Mouse (Mus musculus): Measurements from ENCODE around the gene Gm3646. TPM values are rescaled to one million over a fixed set of nuclear protein-coding genes. Genes with fewer than 3 reads are reported as not detected.

Gm3646 gene
- total and polyA plus RNA-seq, 2 experiments from 2014 or later, result 3.7 to 17.4 TPM

DNA sequence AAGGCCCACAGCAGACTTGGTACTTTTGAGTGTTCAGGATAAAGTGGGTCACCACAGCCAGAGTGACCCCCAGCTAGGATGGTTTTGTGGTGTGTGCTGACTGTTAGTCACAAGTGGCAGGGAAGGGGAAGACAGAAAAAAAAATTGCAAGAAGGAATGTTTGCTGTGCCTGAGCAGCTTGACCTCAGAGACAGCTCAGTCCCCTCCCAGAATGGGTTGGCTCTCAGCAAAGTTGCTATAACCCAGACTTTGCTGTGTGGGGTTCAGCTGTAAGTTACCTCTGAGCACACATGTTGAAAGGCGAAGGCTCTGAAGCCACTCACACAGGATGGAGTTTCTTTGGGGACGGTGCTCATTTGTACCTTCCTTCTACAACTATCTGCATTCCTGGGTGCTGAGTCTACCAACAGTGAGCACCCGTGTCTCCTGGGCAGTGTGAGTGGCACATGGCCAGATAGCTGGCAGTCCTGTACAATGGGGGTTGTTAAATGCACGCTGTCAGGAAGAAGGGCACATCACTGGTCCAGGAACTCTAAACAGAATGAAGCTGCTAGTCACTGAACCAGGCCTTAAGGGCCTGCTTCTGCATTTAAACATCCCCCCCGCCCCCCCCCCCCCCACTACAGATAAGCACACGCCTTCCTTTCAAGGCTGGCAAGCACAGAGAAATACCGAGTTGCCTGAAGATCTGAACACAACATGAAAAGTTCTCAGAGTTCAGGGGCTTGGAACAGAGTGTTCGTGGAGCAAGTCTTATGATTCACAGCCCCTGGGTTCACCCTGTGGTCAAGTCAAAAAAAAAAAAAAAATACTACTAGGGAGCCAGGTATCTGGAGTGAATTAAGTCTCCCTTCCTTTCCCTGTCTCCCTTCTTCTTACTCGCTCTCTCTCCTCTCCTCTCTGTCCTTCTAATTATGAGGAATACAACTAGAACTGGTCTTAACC lies 45.6 kb downstream of the Gm3646 start:
- Histone ChIP-seq H3K4me3 (ENCODE audit: low read depth, low read length) (no peak overlapping the region), H3K9ac (replicated peaks; ENCODE audit: low read depth, low read length) (no peak overlapping the region), H3K4me1 (ENCODE audit: control insufficient read depth, insufficient read depth) (peaks cover 34% of the 10 kb centered on the region), H3K9me3 (replicated peaks; ENCODE audit: control insufficient read depth, low read length) (no peaks in the 10 kb centered on the region), H3K4me2 (ENCODE audit: low read depth, low read length) (no peak overlapping the region), H3K27ac (ENCODE audit: low read depth) (peak overlapping the region; percentile 27; the same call in 1 of the 2 replicates), H3K36me3 (replicated peaks; ENCODE audit: control insufficient read depth, insufficient read depth, low read length) (no peaks in the 10 kb centered on the region), H3K27me3 (ENCODE audit: control insufficient read depth, insufficient read depth, low read length) (no peaks in the 10 kb centered on the region)
- ATAC-seq (ENCODE audit: insufficient read depth, low read depth) (peak; percentile 18; the same call in 1 of the 2 replicates), DNase-seq (ENCODE audit: low spot score) (no peak)
- WGBS, result 27% methylated on average over 9 of the region's 9 CpGs
- TF ChIP-seq EP300 (IDR thresholded peaks at IDR 0.05; ENCODE audit: low read depth) (no peak), CTCF (IDR thresholded peaks at IDR 0.05; ENCODE audit: low read depth) (no peak)

DNA sequence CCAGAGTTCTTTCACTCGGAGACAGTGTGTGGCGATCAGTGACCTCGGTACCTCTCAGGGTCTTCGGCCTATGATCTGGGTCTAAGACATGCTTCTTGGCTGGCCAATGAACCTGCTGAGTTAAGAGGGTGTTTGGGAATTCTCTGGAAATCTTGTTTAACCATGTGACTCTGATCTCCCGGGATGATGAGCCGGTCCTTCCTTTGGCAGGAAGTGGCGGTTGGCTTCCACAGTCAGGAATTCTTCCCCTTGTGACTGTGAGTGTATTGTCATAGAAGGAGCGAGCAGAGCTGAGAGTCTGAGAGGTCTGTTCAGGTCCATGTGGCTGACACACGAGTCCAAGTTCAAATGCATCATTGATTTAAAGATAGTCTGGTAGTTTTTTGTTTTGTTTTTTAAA lies 46.9 kb downstream of the Gm3646 start:
- ATAC-seq (ENCODE audit: insufficient read depth, low read depth), result no peak
- H3K4me2 ChIP-seq (ENCODE audit: low read depth, low read length), result no peak overlapping the region
- H3K9ac ChIP-seq (replicated peaks; ENCODE audit: low read depth, low read length), result no peak overlapping the region
- H3K27me3 ChIP-seq (ENCODE audit: control insufficient read depth, insufficient read depth, low read length), result no peaks in the 10 kb centered on the region
- WGBS, result 62% methylated on average over 9 of the region's 9 CpGs
- DNase-seq (ENCODE audit: low spot score), result peak; percentile 44
- H3K4me1 ChIP-seq (ENCODE audit: control insufficient read depth, insufficient read depth), result peaks cover 39% of the 10 kb centered on the region
- H3K36me3 ChIP-seq (replicated peaks; ENCODE audit: control insufficient read depth, insufficient read depth, low read length), result no peaks in the 10 kb centered on the region
- peak overlapping the region; percentile 41 for H3K27ac ChIP-seq (ENCODE audit: low read depth)
- TF ChIP-seq EP300 (IDR thresholded peaks at IDR 0.05; ENCODE audit: low read depth) (no peak), CTCF (IDR thresholded peaks at IDR 0.05; ENCODE audit: low read depth) (no peak)
- no peak overlapping the region for H3K4me3 ChIP-seq (ENCODE audit: low read depth, low read length)
- no peaks in the 10 kb centered on the region for H3K9me3 ChIP-seq (replicated peaks; ENCODE audit: control insufficient read depth, low read length)

DNA sequence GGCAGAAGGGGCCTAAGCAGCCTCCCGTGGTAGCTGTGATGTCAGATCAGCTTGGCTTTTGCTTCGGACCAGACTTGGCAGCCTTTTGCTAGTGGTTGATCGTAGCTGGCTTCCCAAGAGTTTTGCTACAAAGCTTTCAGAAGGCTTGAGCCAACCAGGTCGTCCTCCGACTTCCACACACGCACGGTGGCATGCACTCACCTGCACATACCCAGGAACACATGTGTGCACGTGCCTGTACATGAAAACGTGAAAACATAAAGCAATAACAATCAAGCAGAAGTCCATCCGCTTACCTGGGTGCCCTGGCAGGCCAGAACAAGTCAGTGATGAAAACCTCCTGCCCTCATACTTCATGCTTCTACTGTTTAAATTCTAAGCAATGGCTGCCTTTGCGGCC lies 48.2 kb downstream of the Gm3646 start:
- Histone ChIP-seq H3K27ac (ENCODE audit: low read depth) (no peak overlapping the region), H3K4me1 (ENCODE audit: control insufficient read depth, insufficient read depth) (peaks cover 33% of the 10 kb centered on the region), H3K4me3 (ENCODE audit: low read depth, low read length) (no peak overlapping the region), H3K9me3 (replicated peaks; ENCODE audit: control insufficient read depth, low read length) (no peaks in the 10 kb centered on the region), H3K9ac (replicated peaks; ENCODE audit: low read depth, low read length) (no peak overlapping the region), H3K27me3 (ENCODE audit: control insufficient read depth, insufficient read depth, low read length) (no peaks in the 10 kb centered on the region), H3K36me3 (replicated peaks; ENCODE audit: control insufficient read depth, insufficient read depth, low read length) (no peaks in the 10 kb centered on the region), H3K4me2 (ENCODE audit: low read depth, low read length) (no peak overlapping the region)
- ATAC-seq (ENCODE audit: insufficient read depth, low read depth) (no peak), DNase-seq (ENCODE audit: low spot score) (no peak)
- WGBS, result 73% methylated on average over 11 of the region's 11 CpGs
- TF ChIP-seq EP300 (IDR thresholded peaks at IDR 0.05; ENCODE audit: low read depth) (no peak), CTCF (IDR thresholded peaks at IDR 0.05; ENCODE audit: low read depth) (no peak)

DNA sequence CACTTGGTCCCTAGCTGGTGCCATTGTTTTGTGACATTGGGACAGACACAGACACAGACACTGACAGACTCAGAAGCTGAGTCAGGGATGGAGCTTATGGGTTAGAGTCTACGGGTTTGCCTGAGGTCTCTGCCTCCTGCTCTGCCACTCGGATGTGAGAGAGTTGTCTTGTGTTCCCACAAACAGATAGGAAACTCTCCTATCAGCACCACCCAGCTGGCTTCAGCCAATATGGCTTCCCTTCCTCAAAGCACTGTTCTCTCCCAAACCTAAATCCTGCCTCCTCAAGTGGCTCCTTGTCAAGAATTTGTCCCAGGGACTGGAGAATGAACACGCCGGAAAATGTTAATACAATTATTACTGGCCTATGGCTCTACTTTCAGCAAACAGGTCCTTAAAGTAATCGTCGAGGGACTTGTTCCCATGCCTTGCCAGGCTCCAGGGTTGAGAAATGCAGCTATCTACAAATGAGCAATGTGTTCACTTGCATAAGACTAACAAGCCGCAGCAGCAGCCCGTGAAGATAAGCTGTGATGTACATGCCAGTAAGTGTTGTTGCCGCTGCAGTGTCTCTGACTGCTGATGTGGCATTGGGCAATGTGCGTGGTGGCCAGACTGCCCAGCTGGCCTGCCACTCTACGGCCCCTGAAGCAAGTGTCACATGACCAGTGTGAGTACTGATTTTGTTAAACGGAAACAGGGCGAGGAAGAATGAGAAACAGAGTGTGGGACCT lies 50.7 kb downstream of the Gm3646 start:
- TF ChIP-seq EP300 (IDR thresholded peaks at IDR 0.05; ENCODE audit: low read depth), result peak; percentile 61; the same call in 1 of the 2 replicates
- TF ChIP-seq CTCF (IDR thresholded peaks at IDR 0.05; ENCODE audit: low read depth), result no peak
- H3K9ac ChIP-seq (replicated peaks; ENCODE audit: low read depth, low read length), result no peak overlapping the region
- no peak overlapping the region; the same call in 1 of the 2 replicates for H3K4me2 ChIP-seq (ENCODE audit: low read depth, low read length)
- no peaks in the 10 kb centered on the region for H3K27me3 ChIP-seq (ENCODE audit: control insufficient read depth, insufficient read depth, low read length)
- H3K27ac ChIP-seq (ENCODE audit: low read depth), result peak overlapping the region; percentile 54
- no peak overlapping the region for H3K4me3 ChIP-seq (ENCODE audit: low read depth, low read length)
- H3K9me3 ChIP-seq (replicated peaks; ENCODE audit: control insufficient read depth, low read length), result no peaks in the 10 kb centered on the region
- ATAC-seq (ENCODE audit: insufficient read depth, low read depth), result peak; percentile 70
- peaks cover 20% of the 10 kb centered on the region for H3K4me1 ChIP-seq (ENCODE audit: control insufficient read depth, insufficient read depth)
- 21% methylated on average over 13 of the region's 13 CpGs for WGBS
- peak; percentile 80 for DNase-seq (ENCODE audit: low spot score)
- no peaks in the 10 kb centered on the region for H3K36me3 ChIP-seq (replicated peaks; ENCODE audit: control insufficient read depth, insufficient read depth, low read length)

Other genes with a start within 250 kb of the Gm3646 start
- 9.0 and 31.3 TPM in 2 replicates for gene Rnf149, start 227.9 kb downstream of the Gm3646 start, total RNA-seq (2014; rRNA removed; ENCODE audit: low replicate concordance)
- 9.1 and 10.7 TPM in 2 replicates for gene Rnf149, start 227.9 kb downstream of the Gm3646 start, polyA plus RNA-seq (2015; fragmentation: Nextera tagmentation; extraction: Ambion mirVana)
- not detected in 2 replicates for gene Creg2, start 153.9 kb downstream of the Gm3646 start, total RNA-seq (2014; rRNA removed; ENCODE audit: low replicate concordance)
- gene Creg2, start 153.9 kb downstream of the Gm3646 start, polyA plus RNA-seq (2015; fragmentation: Nextera tagmentation; extraction: Ambion mirVana), result 0.01 and 0.03 TPM in 2 replicates
- gene Rfx8, start 84.3 kb downstream of the Gm3646 start, total RNA-seq (2014; rRNA removed; ENCODE audit: low replicate concordance), result not detected in 2 replicates
- 0.68 and 0.71 TPM in 2 replicates for gene Rfx8, start 84.3 kb downstream of the Gm3646 start, polyA plus RNA-seq (2015; fragmentation: Nextera tagmentation; extraction: Ambion mirVana)
- gene Map4k4, start 95.6 kb upstream of the Gm3646 start, total RNA-seq (2014; rRNA removed; ENCODE audit: low replicate concordance), result 106 and 129 TPM in 2 replicates
- gene Map4k4, start 95.6 kb upstream of the Gm3646 start, polyA plus RNA-seq (2015; fragmentation: Nextera tagmentation; extraction: Ambion mirVana), result 17.0 and 17.4 TPM in 2 replicates